Mouse (Mus musculus) cerebellum, adult 2 months (tissue): ENCODE results near the gene Tmem205.
A peak's percentile ranks its signal among the peaks of the same experiment; 100 is the strongest.

Experiments used
- CTCF ChIP-seq: fragments of 200-500 bp; IDR thresholded peaks from 2 replicates; pipeline ENCODE4 v1.5.1; 2011; ENCODE audit warnings: low read depth, mild to moderate bottlenecking, control low read depth, low read length, moderate library complexity, borderline replicate concordance; ENCODE audit not compliant: insufficient read depth
- POLR2A ChIP-seq: fragments of 200-500 bp; IDR thresholded peaks from 2 replicates; pipeline ENCODE4 v1.6.1; 2011; ENCODE audit warnings: low read length, control low read depth, borderline replicate concordance; ENCODE audit not compliant: insufficient read depth

- no peak for TF ChIP-seq POLR2A
- peak; percentile 34; the same call in 1 of the 2 replicates for TF ChIP-seq CTCF
Measured at GRCm38 (mm10) chr9:21951977-21952376, 24.6 kb upstream of the Tmem205 start.
